Mouse (Mus musculus): ENCODE results near the gene Oat.

DNA sequence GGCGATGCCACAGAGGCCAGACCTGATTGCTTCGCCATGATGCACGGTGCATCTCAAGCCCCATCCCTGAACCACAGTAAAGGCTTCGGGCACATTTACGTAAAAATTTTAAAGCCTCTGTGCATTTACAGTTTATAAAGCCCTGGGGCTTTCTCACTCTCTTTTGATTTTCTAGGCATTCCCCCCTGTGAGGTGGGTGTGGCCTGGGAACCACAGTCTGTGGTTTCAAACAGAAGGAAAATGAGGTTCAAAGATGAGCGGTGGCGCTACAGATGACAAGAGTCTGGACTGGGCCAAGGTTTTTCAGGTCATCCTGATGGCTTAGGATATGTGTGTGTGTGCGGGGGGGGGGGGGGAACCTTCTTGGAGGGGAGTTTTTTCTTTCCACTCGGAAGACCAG is 23.8 kb upstream of the Oat start:
- no peak for TF ChIP-seq CTCF (IDR thresholded peaks at IDR 0.05)
- no peak for TF ChIP-seq POLR2A (IDR thresholded peaks at IDR 0.05; ENCODE audit: insufficient read depth, low read depth, low read length)
- TF ChIP-seq EP300 (IDR thresholded peaks at IDR 0.05; ENCODE audit: insufficient read depth, low read depth, low read length) = no peak

Measured in heart, adult 2 months (tissue).